Mouse (Mus musculus): ENCODE data around the gene Mpzl2. TPM values are rescaled to one million over a fixed set of nuclear protein-coding genes. Genes with fewer than 3 reads are reported as not detected.

The Mpzl2 gene
- total and polyA plus RNA-seq, 3 experiments = 0.08 to 0.39 TPM; not detected in 1

DNA sequence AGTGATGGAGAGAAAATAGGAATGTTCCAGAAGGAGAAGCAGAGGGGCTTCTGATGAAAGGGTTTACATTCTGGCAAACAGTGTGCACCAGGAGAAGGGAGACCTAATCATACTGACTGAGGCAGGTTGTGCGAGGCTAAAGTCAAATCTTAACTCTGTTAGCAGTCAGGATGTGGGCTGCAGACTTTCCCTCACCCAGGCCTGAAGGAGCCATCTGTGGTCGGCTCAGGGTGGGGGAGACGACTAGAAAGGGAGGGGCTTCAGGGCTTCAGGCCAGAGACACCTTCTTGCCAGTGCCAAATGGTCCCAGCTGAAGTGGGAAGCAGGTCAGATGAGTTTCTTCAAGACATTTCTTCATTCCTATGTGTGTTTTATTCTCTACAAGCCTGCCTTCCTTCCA lies 58.8 kb downstream of the Mpzl2 start:
- TF ChIP-seq MYB (IDR thresholded peaks at IDR 0.05; ENCODE audit: low read depth, low read length) (no peak), RAD21 (IDR thresholded peaks at IDR 0.05; ENCODE audit: low read depth, low read length) (no peak), MAZ (IDR thresholded peaks at IDR 0.05; ENCODE audit: low read depth, low read length) (no peak), CTCF (IDR thresholded peaks at IDR 0.05 in 2 of 3, conservative IDR thresholded peaks at IDR 0.05 in 1 of 3; ENCODE audit: control insufficient read depth in 1 of 3, insufficient read depth in 1 of 3, low read depth in 2 of 3, low read length in 3 of 3, poor library complexity in 1 of 3, severe bottlenecking in 1 of 3) (no peak), MAX (IDR thresholded peaks at IDR 0.05; ENCODE audit: low read length) (no peak), ZNF384 (IDR thresholded peaks at IDR 0.05; ENCODE audit: low read depth, low read length) (no peak), ZMIZ1 (IDR thresholded peaks at IDR 0.05; ENCODE audit: low read depth, low read length) (no peak), GABPA (IDR thresholded peaks at IDR 0.05; ENCODE audit: low read depth, low read length) (no peak), ZKSCAN1 (IDR thresholded peaks at IDR 0.05; ENCODE audit: low read depth, low read length) (no peak), MEF2A (IDR thresholded peaks at IDR 0.05; ENCODE audit: extremely low read depth, insufficient replicate concordance, low read depth, low read length, poor library complexity, severe bottlenecking) (no peak), EP300 (IDR thresholded peaks at IDR 0.05; ENCODE audit: low read depth in 1 of 2, low read length in 2 of 2) (no peak), USF2 (IDR thresholded peaks at IDR 0.05; ENCODE audit: borderline replicate concordance in 1 of 2, insufficient read depth in 1 of 2, low read depth in 1 of 2, low read length in 2 of 2) (no peak), GATA1 (IDR thresholded peaks at IDR 0.05; ENCODE audit: low read depth, low read length) (no peak), CHD1 (IDR thresholded peaks at IDR 0.05; ENCODE audit: low read depth, low read length) (no peak), POLR2AphosphoS2 (IDR thresholded peaks at IDR 0.05; ENCODE audit: low read length) (no peak), RCOR1 (IDR thresholded peaks at IDR 0.05; ENCODE audit: low read depth, low read length) (no peak)
- H3K79me2 ChIP-seq (ENCODE audit: control insufficient read depth, insufficient read depth, low read length, poor library complexity) = no peaks in the 10 kb centered on the region
- no peak overlapping the region for H3K4me3 ChIP-seq (ENCODE audit: control insufficient read depth in 1 of 2, insufficient read depth in 1 of 2, low read depth in 2 of 2, low read length in 2 of 2)
- no peak overlapping the region for H3K27ac ChIP-seq (ENCODE audit: control insufficient read depth, low read depth, low read length)
- H3K9me3 ChIP-seq (replicated peaks; ENCODE audit: insufficient read depth, low read length) = no peaks in the 10 kb centered on the region
- no peak overlapping the region for H3K9ac ChIP-seq (ENCODE audit: control insufficient read depth, low read depth, low read length, poor library complexity, severe bottlenecking)
- 0 out of 4 replicates have a peak, but pooled peaks cover 0 to under 1% of the 10 kb centered on the region in 2 experiments for H3K36me3 ChIP-seq (ENCODE audit: control insufficient read depth in 1 of 2, insufficient read depth in 2 of 2, low read length in 2 of 2)
- H3K27me3 ChIP-seq (ENCODE audit: control insufficient read depth in 1 of 2, insufficient read depth in 2 of 2, low read length in 2 of 2) = peaks cover 26 to 30% of the 10 kb centered on the region in 2 experiments
- DNase-seq (ENCODE audit: low read depth, low spot score) = no peak
- no peaks in the 10 kb centered on the region for H3K4me1 ChIP-seq (ENCODE audit: control insufficient read depth in 1 of 2, insufficient read depth in 2 of 2, low read length in 2 of 2)

DNA sequence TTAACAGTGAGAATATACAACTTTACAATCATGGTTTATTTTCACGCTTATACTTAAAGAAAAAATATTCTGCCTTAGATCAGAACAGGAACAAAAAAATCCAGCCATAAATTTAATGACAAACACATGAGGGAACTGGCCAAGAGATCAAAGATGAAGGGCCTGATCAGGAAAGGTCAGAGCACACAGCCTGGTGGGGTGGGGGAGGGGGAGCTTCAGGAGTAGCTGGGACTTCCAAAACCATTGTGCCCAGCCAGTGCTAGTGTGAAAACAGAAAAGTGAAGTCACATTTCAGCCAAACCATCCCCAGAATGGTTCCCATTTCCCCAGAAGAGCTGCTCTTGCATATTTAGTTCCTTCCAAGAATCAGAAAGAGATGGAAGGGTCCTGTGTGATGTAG lies 62.9 kb downstream of the Mpzl2 start:
- Histone ChIP-seq H3K27me3 (ENCODE audit: control insufficient read depth in 1 of 2, insufficient read depth in 2 of 2, low read length in 2 of 2) (peaks cover 11 to 14% of the 10 kb centered on the region in 2 experiments), H3K27ac (ENCODE audit: control insufficient read depth, low read depth, low read length) (no peak overlapping the region), H3K9me3 (replicated peaks; ENCODE audit: insufficient read depth, low read length) (no peaks in the 10 kb centered on the region), H3K36me3 (ENCODE audit: control insufficient read depth in 1 of 2, insufficient read depth in 2 of 2, low read length in 2 of 2) (0 out of 4 replicates have a peak, but pooled peaks cover 0 to 4% of the 10 kb centered on the region in 2 experiments), H3K9ac (ENCODE audit: control insufficient read depth, low read depth, low read length, poor library complexity, severe bottlenecking) (no peak overlapping the region), H3K4me1 (ENCODE audit: control insufficient read depth in 1 of 2, insufficient read depth in 2 of 2, low read length in 2 of 2) (0 out of 4 replicates have a peak, but pooled peaks cover 0 to 4% of the 10 kb centered on the region in 2 experiments), H3K79me2 (ENCODE audit: control insufficient read depth, insufficient read depth, low read length, poor library complexity) (no peaks in the 10 kb centered on the region), H3K4me3 (ENCODE audit: control insufficient read depth in 1 of 2, insufficient read depth in 1 of 2, low read depth in 2 of 2, low read length in 2 of 2) (no peak overlapping the region)
- no peak for DNase-seq (ENCODE audit: low read depth, low spot score)
- TF ChIP-seq MAZ (IDR thresholded peaks at IDR 0.05; ENCODE audit: low read depth, low read length) (no peak), TBP (IDR thresholded peaks at IDR 0.05; ENCODE audit: low read depth, low read length) (no peak), NELFE (IDR thresholded peaks at IDR 0.05; ENCODE audit: low read depth, low read length) (no peak), RAD21 (IDR thresholded peaks at IDR 0.05; ENCODE audit: low read depth, low read length) (no peak), RCOR1 (IDR thresholded peaks at IDR 0.05; ENCODE audit: low read depth, low read length) (no peak), JUND (IDR thresholded peaks at IDR 0.05; ENCODE audit: low read depth, low read length) (no peak), MYB (IDR thresholded peaks at IDR 0.05; ENCODE audit: low read depth, low read length) (no peak), EP300 (IDR thresholded peaks at IDR 0.05; ENCODE audit: low read depth in 1 of 2, low read length in 2 of 2) (no peak)
